Mouse (Mus musculus) intestine, embryonic 14.5 days (tissue): Measurements from ENCODE around the gene Rgma. TPM values are rescaled to one million over a fixed set of nuclear protein-coding genes. Genes with fewer than 3 reads are reported as not detected.

Experiments used
- ATAC-seq: fragments of 200-750 bp; cut with Nextera tagmentation; replicated peaks from 2 replicates; pipeline ENCODE4 v1.8.0; 2017; ENCODE audit warnings: low read depth, moderate number of reproducible peaks, moderate TSS enrichment, moderate library complexity; ENCODE audit not compliant: low FRiP score, low TSS enrichment
- DNase-seq: peaks from one replicate; pipeline ENCODE4 v3.0.0-alpha.2; 2018; ENCODE audit warnings: low spot score
- H3K27ac ChIP-seq: fragments of 300-500 bp; sonication (generic); 2 replicates; pipeline ENCODE4 v1.5.1; 2014; ENCODE audit warnings: low read depth, mild to moderate bottlenecking, control low read depth
- H3K27me3 ChIP-seq: fragments of 300-500 bp; sonication (generic); replicated peaks from 2 replicates; pipeline ENCODE4 v1.6.1; 2014; ENCODE audit warnings: low read length, control low read depth; ENCODE audit not compliant: control insufficient read depth, insufficient read depth
- H3K36me3 ChIP-seq: fragments of 300-500 bp; sonication (generic); 2 replicates; pipeline ENCODE4 v1.6.1; 2014; ENCODE audit warnings: low read length, control low read depth; ENCODE audit not compliant: control insufficient read depth, insufficient read depth
- H3K4me1 ChIP-seq: fragments of 300-500 bp; sonication (generic); replicated peaks from 2 replicates; pipeline ENCODE4 v1.6.1; 2014; ENCODE audit warnings: low read length, control low read depth, mixed read lengths; ENCODE audit not compliant: control insufficient read depth, insufficient read depth
- H3K4me2 ChIP-seq: fragments of 300-500 bp; sonication (generic); 2 replicates; pipeline ENCODE4 v1.6.1; 2014; ENCODE audit warnings: low read length
- H3K4me3 ChIP-seq: fragments of 300-500 bp; sonication (generic); 2 replicates; pipeline ENCODE4 v1.5.1; 2014; ENCODE audit warnings: low read depth, low read length, control low read depth, mixed read lengths
- H3K9ac ChIP-seq: fragments of 300-500 bp; sonication (generic); 2 replicates; pipeline ENCODE4 v1.6.1; 2014; ENCODE audit warnings: mild to moderate bottlenecking, low read length
- H3K9me3 ChIP-seq: fragments of 300-500 bp; sonication (generic); 2 replicates; pipeline ENCODE4 v1.6.1; 2016; ENCODE audit warnings: low read length, control low read depth; ENCODE audit not compliant: control insufficient read depth
- WGBS: fragments of 180-500 bp; shearing (Covaris S2); extraction: QIAGEN DNeasy Blood & Tissue Kit; methylation state at CpG from one replicate; pipeline ENCODE4 v1.1.7; 2014; 5-methylcytosine and 5-hydroxymethylcytosine counted together
- polyA plus RNA-seq: library from polyadenylated mRNA; unstranded; fragments of >200 nt; fragmentation: Nextera tagmentation; extraction: Ambion mirVana; gene quantifications from 2 replicates; pipeline ENCODE4 v1.2.1, GENCODE M21; 2014

The Rgma gene
- polyA plus RNA-seq: 11.5 and 12.1 TPM in 2 replicates

GRCm38 (mm10) chr7:73375257-73376100 lies at the start of gene Rgma:
TSS of gene Rgma (plus strand) at chr7:73375509.
- DNase-seq: peak; percentile 81
- H3K27me3 ChIP-seq: peaks cover 24% of the 10 kb centered on the region
- under 1% methylated on average over 39 of the region's 85 CpGs for WGBS
- peak within 1 kb of the TSS; percentile 70 for H3K27ac ChIP-seq
- peaks cover 25% of the 10 kb centered on the region for H3K4me1 ChIP-seq
- peak; percentile 82 for ATAC-seq
- H3K4me2 ChIP-seq: peak within 1 kb of the TSS; percentile 98
- no peaks in the 10 kb centered on the region for H3K36me3 ChIP-seq
- H3K4me3 ChIP-seq: peak within 1 kb of the TSS; percentile 67
- peak within 1 kb of the TSS; percentile 51 for H3K9ac ChIP-seq
- no peaks in the 10 kb centered on the region for H3K9me3 ChIP-seq

- H3K4me1 ChIP-seq: peaks cover 33% of the 10 kb centered on the region
- H3K4me3 ChIP-seq: no peak overlapping the region
- H3K27ac ChIP-seq: no peak overlapping the region
- no peak overlapping the region for H3K4me2 ChIP-seq
- H3K27me3 ChIP-seq: no peaks in the 10 kb centered on the region
- H3K9me3 ChIP-seq: no peaks in the 10 kb centered on the region
- no peak for DNase-seq
- WGBS: 79% methylated on average over 14 of the region's 14 CpGs
- H3K36me3 ChIP-seq: no peaks in the 10 kb centered on the region
- ATAC-seq: no peak
- no peak overlapping the region for H3K9ac ChIP-seq
Measured at GRCm38 (mm10) chr7:73326236-73326635, 49.1 kb upstream of the Rgma start.

GRCm38 (mm10) chr7:73326680-73327079 lies 48.6 kb upstream of the Rgma start:
- DNase-seq (no peak), ATAC-seq (no peak)
- no peak overlapping the region for H3K4me2 ChIP-seq
- H3K9me3 ChIP-seq: no peaks in the 10 kb centered on the region
- H3K27ac ChIP-seq: peak overlapping the region; percentile 65; the same call in 1 of the 2 replicates
- peaks cover 33% of the 10 kb centered on the region for H3K4me1 ChIP-seq
- no peak overlapping the region for H3K9ac ChIP-seq
- WGBS: 64% methylated on average over 11 of the region's 11 CpGs
- no peaks in the 10 kb centered on the region for H3K27me3 ChIP-seq
- no peak overlapping the region for H3K4me3 ChIP-seq
- H3K36me3 ChIP-seq: no peaks in the 10 kb centered on the region

GRCm38 (mm10) chr7:73327193-73327592 lies 48.1 kb upstream of the Rgma start:
- H3K4me3 ChIP-seq: no peak overlapping the region
- 37% methylated on average over 8 of the region's 8 CpGs for WGBS
- no peaks in the 10 kb centered on the region for H3K27me3 ChIP-seq
- no peaks in the 10 kb centered on the region for H3K9me3 ChIP-seq
- no peak for DNase-seq
- H3K27ac ChIP-seq: peak overlapping the region; percentile 65; the same call in 1 of the 2 replicates
- H3K4me2 ChIP-seq: no peak overlapping the region
- H3K4me1 ChIP-seq: peaks cover 33% of the 10 kb centered on the region
- ATAC-seq: 0 out of 2 replicates have a peak, but pooled peaks have one; percentile 27
- no peak overlapping the region for H3K9ac ChIP-seq
- H3K36me3 ChIP-seq: no peaks in the 10 kb centered on the region

GRCm38 (mm10) chr7:73327652-73328051 lies 47.7 kb upstream of the Rgma start:
- 74% methylated on average over 5 of the region's 5 CpGs for WGBS
- H3K9me3 ChIP-seq: no peaks in the 10 kb centered on the region
- H3K27me3 ChIP-seq: no peaks in the 10 kb centered on the region
- H3K27ac ChIP-seq: peak overlapping the region; percentile 65; the same call in 1 of the 2 replicates
- peaks cover 33% of the 10 kb centered on the region for H3K4me1 ChIP-seq
- no peak overlapping the region for H3K4me3 ChIP-seq
- DNase-seq (no peak), ATAC-seq (no peak)
- no peak overlapping the region for H3K4me2 ChIP-seq
- no peaks in the 10 kb centered on the region for H3K36me3 ChIP-seq
- no peak overlapping the region for H3K9ac ChIP-seq

- no peaks in the 10 kb centered on the region for H3K9me3 ChIP-seq
- no peak for DNase-seq
- H3K27ac ChIP-seq: peak overlapping the region; percentile 65; the same call in 1 of the 2 replicates
- H3K9ac ChIP-seq: no peak overlapping the region
- H3K4me3 ChIP-seq: no peak overlapping the region
- H3K27me3 ChIP-seq: no peaks in the 10 kb centered on the region
- 14% methylated on average over 5 of the region's 5 CpGs for WGBS
- peaks cover 33% of the 10 kb centered on the region for H3K4me1 ChIP-seq
- ATAC-seq: 0 out of 2 replicates have a peak, but pooled peaks have one; percentile 67
- no peak overlapping the region for H3K4me2 ChIP-seq
- H3K36me3 ChIP-seq: no peaks in the 10 kb centered on the region
Measured at GRCm38 (mm10) chr7:73328653-73329207, 46.6 kb upstream of the Rgma start.

GRCm38 (mm10) chr7:73330754-73331153 lies 44.6 kb upstream of the Rgma start:
- Histone ChIP-seq H3K4me3 (no peak overlapping the region), H3K4me2 (no peak overlapping the region), H3K9ac (no peak overlapping the region), H3K4me1 (peaks cover 39% of the 10 kb centered on the region), H3K36me3 (no peaks in the 10 kb centered on the region), H3K27me3 (no peaks in the 10 kb centered on the region), H3K27ac (no peak overlapping the region), H3K9me3 (no peaks in the 10 kb centered on the region)
- 85% methylated on average over 12 of the region's 12 CpGs for WGBS
- no peak for DNase-seq
- no peak for ATAC-seq

- 74% methylated on average over 7 of the region's 7 CpGs for WGBS
- H3K9ac ChIP-seq: no peak overlapping the region
- ATAC-seq (no peak), DNase-seq (no peak)
- H3K4me3 ChIP-seq: no peak overlapping the region
- H3K9me3 ChIP-seq: no peaks in the 10 kb centered on the region
- no peak overlapping the region for H3K4me2 ChIP-seq
- no peaks in the 10 kb centered on the region for H3K27me3 ChIP-seq
- H3K27ac ChIP-seq: no peak overlapping the region
- H3K36me3 ChIP-seq: no peaks in the 10 kb centered on the region
- peaks cover 44% of the 10 kb centered on the region for H3K4me1 ChIP-seq
Measured at GRCm38 (mm10) chr7:73331645-73332044, 43.7 kb upstream of the Rgma start.
